Mouse (Mus musculus) spleen, adult 2 months (tissue): ENCODE data around the gene Spin1. TPM values are rescaled to one million over a fixed set of nuclear protein-coding genes. Genes with fewer than 3 reads are reported as not detected.

Experiments used
- DNase-seq, 2 experiments: peaks; one replicate each; pipeline versions ENCODE4 v3.0.0 to v3.0.0-alpha.2; 2012 to 2021; ENCODE audit warnings: low spot score in 2 of 2, low read depth in 1 of 2
- H3K27ac ChIP-seq: fragments of 200-500 bp; 2 replicates; pipeline ENCODE4 v1.5.1; 2012; ENCODE audit warnings: low read length, inconsistent platforms; ENCODE audit not compliant: insufficient read depth
- H3K27me3 ChIP-seq: fragments of 200-500 bp; 2 replicates; pipeline ENCODE4 v1.6.1; 2012; ENCODE audit warnings: mild to moderate bottlenecking, moderate library complexity, low read length, inconsistent platforms; ENCODE audit not compliant: control insufficient read depth, insufficient read depth
- H3K36me3 ChIP-seq: fragments of 200-500 bp; 2 replicates; pipeline ENCODE4 v1.6.1; 2012; ENCODE audit warnings: mild to moderate bottlenecking, low read length, inconsistent platforms; ENCODE audit not compliant: control insufficient read depth, insufficient read depth
- H3K4me1 ChIP-seq: fragments of 200-500 bp; 2 replicates; pipeline ENCODE4 v1.6.1; 2011; ENCODE audit warnings: inconsistent platforms; ENCODE audit not compliant: control insufficient read depth, insufficient read depth, insufficient read length
- H3K4me3 ChIP-seq: fragments of 200-500 bp; 2 replicates; pipeline ENCODE4 v1.5.1; 2011; ENCODE audit warnings: mild to moderate bottlenecking, inconsistent platforms; ENCODE audit not compliant: insufficient read depth, insufficient read length; ENCODE audit errors: extremely low read depth
- CTCF ChIP-seq: fragments of 200-500 bp; IDR thresholded peaks from 2 replicates; pipeline ENCODE4 v1.5.1; 2011; ENCODE audit warnings: mild to moderate bottlenecking, inconsistent platforms; ENCODE audit not compliant: insufficient read depth, insufficient read length, insufficient replicate concordance; ENCODE audit errors: extremely low read depth
- POLR2A ChIP-seq: fragments of 200-500 bp; IDR thresholded peaks from 2 replicates; pipeline ENCODE4 v1.6.1; 2011; ENCODE audit warnings: low read depth, low read length, inconsistent platforms
- WGBS: fragments of 180-500 bp; shearing (Covaris S2); methylation state at CpG from one replicate; pipeline ENCODE4 v1.1.7; 2018; 5-methylcytosine and 5-hydroxymethylcytosine counted together
- polyA plus RNA-seq: library from polyadenylated mRNA; depleted of rRNA; stranded (reverse); fragments of >200 nt; gene quantifications from 2 replicates; pipeline ENCODE4 v1.2.3, GENCODE M21; 2012

Spin1 gene
- polyA plus RNA-seq, 1 experiment, result 12.2 TPM

DNA sequence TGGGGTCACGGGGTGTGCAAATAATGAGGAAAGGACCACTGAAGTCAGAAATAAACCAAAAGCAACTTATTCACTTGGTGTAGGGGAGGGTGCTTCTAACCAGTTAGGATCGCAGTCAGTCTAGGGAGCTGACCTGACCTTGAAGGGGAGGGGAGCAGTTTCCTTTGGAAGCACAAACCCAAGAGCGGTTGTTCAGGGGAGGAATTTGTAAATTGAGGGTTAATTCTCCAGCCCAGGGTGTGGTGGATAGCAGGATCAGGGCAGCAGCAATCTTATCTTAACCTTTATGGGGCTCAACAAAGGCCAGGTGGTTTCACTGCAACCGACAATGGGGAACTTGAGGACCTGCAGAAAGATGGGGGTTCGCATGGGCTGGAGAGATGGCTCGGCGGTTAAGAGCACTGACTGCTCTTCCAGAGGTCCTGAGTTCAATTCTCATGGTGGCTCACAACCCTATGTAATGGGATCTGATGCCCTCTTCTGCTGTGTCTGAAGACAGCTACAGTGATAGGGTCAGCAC is 5.4 kb upstream of the Spin1 start:
- H3K36me3 ChIP-seq, result no peaks in the 10 kb centered on the region
- no peak for DNase-seq
- H3K4me1 ChIP-seq, result no peaks in the 10 kb centered on the region; the same call in 1 of the 2 replicates
- no peak overlapping the region for H3K4me3 ChIP-seq
- 86% methylated on average over 7 of the region's 7 CpGs for WGBS
- no peak overlapping the region for H3K27ac ChIP-seq
- no peak for TF ChIP-seq POLR2A
- TF ChIP-seq CTCF, result no peak
- H3K27me3 ChIP-seq, result no peaks in the 10 kb centered on the region

DNA sequence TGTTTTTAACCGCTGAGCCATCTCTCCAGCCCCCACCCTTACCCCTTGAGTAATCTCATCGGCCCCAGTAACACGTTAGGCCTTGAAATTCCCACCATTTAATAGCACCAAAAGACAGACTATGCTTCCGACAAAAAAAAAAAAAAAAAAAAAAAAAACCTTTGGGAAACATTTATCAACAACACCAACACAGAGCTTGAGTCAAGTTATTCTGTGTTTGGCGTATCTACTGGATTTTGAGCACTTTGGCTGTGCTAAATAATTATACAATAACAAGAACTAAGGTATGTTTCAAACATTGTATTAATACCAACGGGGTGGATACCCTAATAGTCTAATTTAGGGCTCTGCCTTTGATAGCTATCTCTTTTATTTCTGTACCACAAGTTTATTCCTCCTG is 4.0 kb upstream of the Spin1 start:
- Histone ChIP-seq H3K4me1 (no peaks in the 10 kb centered on the region; the same call in 1 of the 2 replicates), H3K4me3 (no peak overlapping the region), H3K27ac (no peak overlapping the region), H3K27me3 (no peaks in the 10 kb centered on the region), H3K36me3 (no peaks in the 10 kb centered on the region)
- no peak for TF ChIP-seq POLR2A
- DNase-seq, result no peak
- 97% methylated on average over 6 of the region's 6 CpGs for WGBS

GRCm38 (mm10) chr13:51099560-51100232 is 984 bp upstream of the Spin1 start:
- 10% methylated on average over 26 of the region's 26 CpGs for WGBS
- H3K4me3 ChIP-seq, result peak overlapping the region; percentile 76
- peak overlapping the region; percentile 7; the same call in 1 of the 2 replicates for H3K27ac ChIP-seq
- no peaks in the 10 kb centered on the region for H3K36me3 ChIP-seq
- no peak for TF ChIP-seq POLR2A
- TF ChIP-seq CTCF, result no peak
- H3K4me1 ChIP-seq, result peaks cover 2% of the 10 kb centered on the region
- DNase-seq, result no peak
- H3K27me3 ChIP-seq, result no peaks in the 10 kb centered on the region

DNA sequence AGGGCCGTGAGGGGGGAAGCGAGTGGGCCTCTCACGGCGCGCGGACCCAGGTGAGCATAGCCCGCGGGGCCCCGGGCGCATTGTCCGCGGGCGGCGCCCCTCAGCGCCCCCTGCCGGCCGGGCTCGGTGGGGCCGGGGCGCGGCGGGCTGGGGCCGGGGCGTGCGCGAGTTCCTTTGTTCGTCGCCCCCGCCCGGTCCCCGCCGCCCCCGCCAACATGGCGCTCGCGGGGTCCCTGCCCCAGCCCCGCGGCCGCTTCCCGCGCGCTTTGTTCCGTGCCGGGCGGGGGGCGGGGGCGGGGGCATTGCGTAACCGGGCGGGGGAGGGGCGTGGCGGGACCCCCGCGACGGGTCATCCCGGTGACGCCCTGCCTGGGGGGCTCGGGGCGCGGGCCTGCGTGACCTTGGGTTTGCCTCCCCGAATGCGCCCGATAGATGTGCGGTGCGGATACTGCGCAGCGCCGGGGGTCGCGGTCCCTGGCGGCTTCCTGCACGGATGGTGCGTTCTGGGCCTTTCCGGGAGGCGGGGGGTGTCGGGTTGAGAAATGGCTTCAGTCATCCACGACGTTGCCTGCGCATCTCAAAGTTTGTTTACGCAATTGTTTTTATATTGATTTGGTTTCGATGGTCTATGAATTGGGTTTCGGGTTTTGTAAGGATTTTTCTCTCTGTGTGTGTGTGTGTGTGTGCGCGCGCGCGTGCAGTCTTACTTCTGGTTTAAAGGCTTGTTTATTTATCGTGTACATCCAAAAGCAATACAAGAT is 516 bp downstream of the Spin1 start:
- no peaks in the 10 kb centered on the region for H3K27me3 ChIP-seq
- DNase-seq, result peak; percentile 45 to 56
- TF ChIP-seq POLR2A, result no peak
- TF ChIP-seq CTCF, result peak; percentile 41; the same call in 1 of the 2 replicates
- under 1% methylated on average over 49 of the region's 89 CpGs for WGBS
- H3K36me3 ChIP-seq, result no peaks in the 10 kb centered on the region
- H3K4me1 ChIP-seq, result peaks cover 2% of the 10 kb centered on the region
- peak overlapping the region; percentile 100 for H3K4me3 ChIP-seq
- H3K27ac ChIP-seq, result peak overlapping the region; percentile 98

- H3K27ac ChIP-seq, result peak overlapping the region; percentile 97
- peak in 1 of 2 experiments; percentile 34 for DNase-seq
- 15% methylated on average over 11 of the region's 11 CpGs for WGBS
- H3K27me3 ChIP-seq, result no peaks in the 10 kb centered on the region
- peak overlapping the region; percentile 100 for H3K4me3 ChIP-seq
- H3K4me1 ChIP-seq, result peaks cover 2% of the 10 kb centered on the region
- no peak for TF ChIP-seq POLR2A
- TF ChIP-seq CTCF, result no peak
- H3K36me3 ChIP-seq, result no peaks in the 10 kb centered on the region
These were observed 1.1 kb downstream of the Spin1 start for GRCm38 (mm10) chr13:51101777-51102132.

GRCm38 (mm10) chr13:51103111-51103725 is 2.5 kb downstream of the Spin1 start:
- WGBS, result 90% methylated on average over 9 of the region's 9 CpGs
- no peak for DNase-seq
- H3K36me3 ChIP-seq, result no peaks in the 10 kb centered on the region
- peaks cover 4% of the 10 kb centered on the region for H3K4me1 ChIP-seq
- H3K4me3 ChIP-seq, result no peak overlapping the region
- H3K27ac ChIP-seq, result peak overlapping the region; percentile 42; the same call in 1 of the 2 replicates
- TF ChIP-seq POLR2A (no peak), CTCF (no peak)
- no peaks in the 10 kb centered on the region for H3K27me3 ChIP-seq
